ENCODE assay signal across 6 mouse cellular contexts in the genomic region with DNA sequence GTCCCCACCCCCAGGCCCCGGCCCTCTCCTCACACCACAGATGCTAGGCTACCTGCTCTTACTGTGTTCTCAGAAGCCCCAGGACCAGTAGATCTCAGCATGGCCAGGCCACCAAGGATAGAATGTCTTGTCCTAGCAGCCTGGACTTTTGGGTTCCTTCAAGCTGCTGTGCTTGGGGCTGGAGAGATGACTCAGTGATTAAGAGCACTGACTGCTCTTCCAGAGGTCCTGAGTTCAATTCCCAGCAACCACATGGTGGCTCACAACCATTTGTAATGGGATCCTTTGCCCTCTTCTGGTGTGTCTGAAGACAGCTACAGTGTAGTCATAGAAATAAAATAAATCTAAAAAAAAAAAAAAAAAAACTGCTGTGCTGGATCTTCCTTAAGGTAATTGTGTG. TPM values are rescaled to one million over a fixed set of nuclear protein-coding genes. Genes with fewer than 3 reads are reported as not detected.
"Had no signal": no experiment of that assay in that cellular context is flagged by ENCODE, and none has a peak within 500 bp of the region (broad histone marks: within the 10 kb centered on the region; RNA-seq: fewer than 3 reads in every experiment).

A gene (minus strand): TSS at position 101 of the 400 bp plus-strand sequence.

RNA-seq across cellular contexts. Expression of the gene that starts here (rescaled TPM):
- total RNA-seq: layer of hippocampus, adult 2 months; layer of hippocampus, postnatal 25 days; left cerebral cortex, postnatal 25 days had no signal
- polyA plus RNA-seq: limb, embryonic 10.5 days; limb, embryonic 13.5 days; neural tube, embryonic 11.5 days had no signal
